Mouse (Mus musculus) effector memory CD4-positive, alpha-beta T cell, adult 5 months (primary cell): ENCODE results near the gene Gpr137b. TPM values are rescaled to one million over a fixed set of nuclear protein-coding genes. Genes with fewer than 3 reads are reported as not detected.

Source experiments
- polyA plus RNA-seq: library from polyadenylated mRNA; unstranded; fragments of 100-300 nt; shearing (Covaris generic); gene quantifications from one replicate; pipeline ENCODE4 v1.2.1, GENCODE M21; 2017

Gene Gpr137b
- polyA plus RNA-seq = 2.3 TPM

DNA sequence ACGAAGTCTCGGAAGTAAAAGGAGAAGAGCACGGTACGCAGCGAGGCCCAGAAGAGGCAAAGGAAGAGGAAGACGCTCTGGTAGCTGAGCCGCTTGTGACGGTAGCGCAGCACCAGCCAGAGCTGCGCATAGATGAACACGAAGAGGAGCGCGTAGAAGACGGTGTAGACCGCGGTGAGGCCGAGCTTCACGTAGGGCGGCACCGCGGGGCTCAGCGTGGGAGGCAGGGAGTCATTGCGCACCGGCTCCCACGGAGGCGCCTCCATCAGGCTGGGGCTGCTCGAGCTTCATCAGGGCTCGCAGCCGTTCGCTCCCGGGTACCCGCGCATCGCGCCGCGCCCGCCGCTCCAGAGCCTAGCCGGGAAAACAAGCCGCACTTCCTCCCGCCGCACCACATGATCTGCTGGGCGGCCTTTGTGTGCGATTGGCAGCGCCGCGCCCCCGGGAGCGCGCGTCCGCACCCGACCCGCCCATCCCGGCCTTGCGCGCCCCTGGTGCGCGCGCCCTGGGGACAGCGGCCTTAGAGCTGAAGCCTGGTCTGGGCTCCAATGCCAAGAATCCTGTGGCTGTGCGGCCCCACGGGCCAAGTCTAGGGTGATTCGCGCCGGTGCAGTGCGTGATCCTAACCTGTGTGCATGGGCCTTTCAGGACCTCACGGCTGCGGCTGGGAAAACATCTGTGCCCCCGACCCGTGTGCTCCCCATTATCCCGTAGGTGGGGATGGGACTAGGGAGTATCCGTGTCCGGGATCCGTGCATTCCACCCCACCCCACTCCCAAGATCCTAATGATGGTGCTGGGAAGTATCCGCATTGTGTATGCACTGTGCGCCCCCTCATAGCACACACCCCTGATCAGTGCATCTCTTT is at the start of gene Gpr137b:
Gene Gpr137b, minus strand, starts transcription at position 787 of the 868 bp plus-strand sequence.

DNA sequence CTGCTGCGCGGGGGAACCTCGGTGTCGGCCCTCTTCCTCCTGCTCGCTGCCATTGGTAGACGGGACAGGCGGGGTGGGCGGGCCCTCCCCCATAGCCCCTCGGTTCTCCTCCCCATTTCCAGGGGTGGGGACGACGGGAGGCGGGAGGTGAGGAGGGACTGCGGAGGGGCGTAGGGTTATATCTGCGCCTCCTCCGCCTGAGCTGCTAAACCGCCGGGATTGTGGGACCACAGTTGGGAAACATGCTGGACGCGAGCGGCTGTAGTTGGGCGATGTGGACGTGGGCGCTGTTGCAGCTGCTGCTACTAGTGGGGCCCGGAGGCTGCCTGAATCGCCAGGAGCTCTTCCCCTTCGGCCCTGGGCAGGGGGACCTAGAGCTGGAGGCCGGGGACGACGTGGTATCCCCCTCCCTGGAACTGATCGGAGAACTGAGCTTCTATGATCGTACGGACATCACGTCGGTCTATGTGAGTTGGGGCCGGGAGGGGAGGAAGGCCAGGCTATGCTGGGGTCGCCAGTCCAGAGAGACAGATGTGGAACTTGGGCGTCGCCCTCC is 43.7 kb upstream of the Gpr137b start, which contains the start of gene Nid1:
Gene Nid1, plus strand, starts transcription at position 92 of the 556 bp plus-strand sequence.

Other genes starting within 250 kb of the Gpr137b start
- not detected for gene Prl2c5, start 211.3 kb downstream of the Gpr137b start, polyA plus RNA-seq
- 0.20 TPM for gene Nid1, start 43.5 kb upstream of the Gpr137b start, polyA plus RNA-seq
- 49.2 TPM for gene Lyst, start 196.4 kb upstream of the Gpr137b start, polyA plus RNA-seq